Comparison of ENCODE assay signal across 8 mouse cellular contexts in genomic region chr4:132731616-132732015, GRCm38 (mm10). TPM values are rescaled to one million over a fixed set of nuclear protein-coding genes. Genes with fewer than 3 reads are reported as not detected.
DNase-seq lines count a peak whose midpoint lies in the region; ATAC-seq lines count a peak whose summit lies in the region.

No protein-coding gene starts in this region.

- 44% methylated on average over 12 of the region's 12 CpGs for WGBS in lung, embryonic 15.5 days
- 47% methylated on average over 12 of the region's 12 CpGs for WGBS in embryonic facial prominence, embryonic 14.5 days
- WGBS in limb, embryonic 10.5 days = 53% methylated on average over 12 of the region's 12 CpGs
- 51% methylated on average over 12 of the region's 12 CpGs for WGBS in neural tube, embryonic 15.5 days

- DNase-seq in lung, postnatal 10 days = no peak
- DNase-seq in embryonic facial prominence, embryonic 14.5 days (ENCODE audit: low spot score) = no peak
- no peak for DNase-seq in limb, embryonic 10.5 days (ENCODE audit: low spot score)
- DNase-seq in urinary bladder, postnatal 10 days (ENCODE audit: low spot score) = no peak
- no peak for DNase-seq in adrenal gland, postnatal 4 days (ENCODE audit: low spot score in 2 of 2)
- DNase-seq in kidney, postnatal 25 days = no peak

- no peaks in the 10 kb centered on the region for H3K9me3 ChIP-seq in lung, embryonic 15.5 days
- no peaks in the 10 kb centered on the region for H3K9me3 ChIP-seq in embryonic facial prominence, embryonic 14.5 days (ENCODE audit: control insufficient read depth, low read length)
- H3K9me3 ChIP-seq in limb, embryonic 10.5 days (replicated peaks) = no peaks in the 10 kb centered on the region
- H3K9me3 ChIP-seq in neural tube, embryonic 15.5 days (replicated peaks) = no peaks in the 10 kb centered on the region

- H3K36me3 ChIP-seq in lung, embryonic 15.5 days = no peaks in the 10 kb centered on the region
- H3K36me3 ChIP-seq in embryonic facial prominence, embryonic 14.5 days (ENCODE audit: control insufficient read depth, insufficient read depth, low read length) = peaks cover 8% of the 10 kb centered on the region; the same call in 1 of the 2 replicates
- peaks cover 17% of the 10 kb centered on the region for H3K36me3 ChIP-seq in limb, embryonic 10.5 days
- peaks cover 15% of the 10 kb centered on the region for H3K36me3 ChIP-seq in neural tube, embryonic 15.5 days

- H3K9ac ChIP-seq in lung, embryonic 15.5 days = peak overlapping the region; percentile 54
- H3K9ac ChIP-seq in embryonic facial prominence, embryonic 14.5 days (ENCODE audit: low read depth, low read length) = peak overlapping the region; percentile 63
- peak overlapping the region; percentile 67 for H3K9ac ChIP-seq in neural tube, embryonic 15.5 days (replicated peaks)

- peak overlapping the region; percentile 68 for H3K4me3 ChIP-seq in lung, embryonic 15.5 days
- H3K4me3 ChIP-seq in embryonic facial prominence, embryonic 14.5 days (ENCODE audit: low read depth, low read length) = peak overlapping the region; percentile 54
- peak overlapping the region; percentile 64 for H3K4me3 ChIP-seq in limb, embryonic 10.5 days
- peak overlapping the region; percentile 67 for H3K4me3 ChIP-seq in neural tube, embryonic 15.5 days (replicated peaks)

- H3K27me3 ChIP-seq in lung, embryonic 15.5 days = no peaks in the 10 kb centered on the region
- no peaks in the 10 kb centered on the region for H3K27me3 ChIP-seq in embryonic facial prominence, embryonic 14.5 days (replicated peaks; ENCODE audit: control insufficient read depth, insufficient read depth, low read length)
- no peaks in the 10 kb centered on the region for H3K27me3 ChIP-seq in limb, embryonic 10.5 days (ENCODE audit: low read depth, poor library complexity, severe bottlenecking)
- no peaks in the 10 kb centered on the region for H3K27me3 ChIP-seq in neural tube, embryonic 15.5 days (replicated peaks)

- ATAC-seq in lung, embryonic 15.5 days (ENCODE audit: borderline replicate concordance, extremely low read depth, low FRiP score, low TSS enrichment) = no peak
- ATAC-seq in embryonic facial prominence, embryonic 14.5 days (ENCODE audit: low read depth) = no peak
- ATAC-seq in neural tube, embryonic 15.5 days (ENCODE audit: low FRiP score) = 0 out of 2 replicates have a peak, but pooled peaks have one; percentile 13

- no peak overlapping the region for H3K27ac ChIP-seq in lung, embryonic 15.5 days
- H3K27ac ChIP-seq in embryonic facial prominence, embryonic 14.5 days (replicated peaks; ENCODE audit: low read depth, low read length) = no peak overlapping the region
- peak overlapping the region; percentile 57; the same call in 1 of the 2 replicates for H3K27ac ChIP-seq in limb, embryonic 10.5 days
- H3K27ac ChIP-seq in neural tube, embryonic 15.5 days (replicated peaks) = no peak overlapping the region

- peaks cover 7% of the 10 kb centered on the region for H3K4me1 ChIP-seq in lung, embryonic 15.5 days
- peaks cover 5% of the 10 kb centered on the region for H3K4me1 ChIP-seq in embryonic facial prominence, embryonic 14.5 days (ENCODE audit: control insufficient read depth, insufficient read depth, low read length)
- peaks cover 20% of the 10 kb centered on the region for H3K4me1 ChIP-seq in limb, embryonic 10.5 days
- H3K4me1 ChIP-seq in neural tube, embryonic 15.5 days = peaks cover 13% of the 10 kb centered on the region

- peak overlapping the region; percentile 96 for H3K4me2 ChIP-seq in lung, embryonic 15.5 days
- peak overlapping the region; percentile 68 for H3K4me2 ChIP-seq in embryonic facial prominence, embryonic 14.5 days (ENCODE audit: low read depth, low read length)
- peak overlapping the region; percentile 88 for H3K4me2 ChIP-seq in neural tube, embryonic 15.5 days

RNA-seq across cellular contexts. Expression of gene Xkr8, which starts 0.7 kb away (rescaled TPM):
- 5.1 TPM in 2 replicates for polyA plus RNA-seq in lung, embryonic 15.5 days (2015; fragmentation: Nextera tagmentation; extraction: Ambion mirVana)
- polyA plus RNA-seq in embryonic facial prominence, embryonic 14.5 days (2014; fragmentation: Nextera tagmentation; extraction: Ambion mirVana) = 6.9 and 9.4 TPM in 2 replicates
- polyA plus RNA-seq in limb, embryonic 10.5 days (2016; fragmentation: Nextera tagmentation; extraction: Ambion mirVana) = 5.8 and 8.4 TPM in 2 replicates
- polyA plus RNA-seq in neural tube, embryonic 15.5 days (2015; fragmentation: Nextera tagmentation; extraction: Ambion mirVana) = 6.2 and 6.4 TPM in 2 replicates
- 1 to 10 TPM; 5.4 to 7.3 TPM for total RNA-seq in adrenal gland, postnatal 4 days (2021)

RNA-seq across cellular contexts. Expression of gene Smpdl3b, which starts 25.4 kb away (rescaled TPM):
- 6.4 and 6.7 TPM in 2 replicates for polyA plus RNA-seq in lung, embryonic 15.5 days (2015; fragmentation: Nextera tagmentation; extraction: Ambion mirVana)
- 6.7 and 7.9 TPM in 2 replicates for polyA plus RNA-seq in embryonic facial prominence, embryonic 14.5 days (2014; fragmentation: Nextera tagmentation; extraction: Ambion mirVana)
- 4.6 and 6.1 TPM in 2 replicates for polyA plus RNA-seq in limb, embryonic 10.5 days (2016; fragmentation: Nextera tagmentation; extraction: Ambion mirVana)
- 0.54 and 0.64 TPM in 2 replicates for polyA plus RNA-seq in neural tube, embryonic 15.5 days (2015; fragmentation: Nextera tagmentation; extraction: Ambion mirVana)
- 1 to 10 TPM; 2.2 to 3.0 TPM for total RNA-seq in adrenal gland, postnatal 4 days (2021)

RNA-seq across cellular contexts. Expression of gene Rpa2, which starts 36.5 kb away (rescaled TPM):
- 111 TPM in 2 replicates for polyA plus RNA-seq in lung, embryonic 15.5 days (2015; fragmentation: Nextera tagmentation; extraction: Ambion mirVana)
- 94.9 and 109 TPM in 2 replicates for polyA plus RNA-seq in embryonic facial prominence, embryonic 14.5 days (2014; fragmentation: Nextera tagmentation; extraction: Ambion mirVana)
- 188 and 199 TPM in 2 replicates for polyA plus RNA-seq in limb, embryonic 10.5 days (2016; fragmentation: Nextera tagmentation; extraction: Ambion mirVana)
- 35.8 and 58.8 TPM in 2 replicates for polyA plus RNA-seq in neural tube, embryonic 15.5 days (2015; fragmentation: Nextera tagmentation; extraction: Ambion mirVana)
- total RNA-seq in adrenal gland, postnatal 4 days (2021) = 10 to 100 TPM; 31.9 to 38.5 TPM
